Mouse (Mus musculus): Measurements from ENCODE around the gene Gzma.

Gene Gzma

DNA sequence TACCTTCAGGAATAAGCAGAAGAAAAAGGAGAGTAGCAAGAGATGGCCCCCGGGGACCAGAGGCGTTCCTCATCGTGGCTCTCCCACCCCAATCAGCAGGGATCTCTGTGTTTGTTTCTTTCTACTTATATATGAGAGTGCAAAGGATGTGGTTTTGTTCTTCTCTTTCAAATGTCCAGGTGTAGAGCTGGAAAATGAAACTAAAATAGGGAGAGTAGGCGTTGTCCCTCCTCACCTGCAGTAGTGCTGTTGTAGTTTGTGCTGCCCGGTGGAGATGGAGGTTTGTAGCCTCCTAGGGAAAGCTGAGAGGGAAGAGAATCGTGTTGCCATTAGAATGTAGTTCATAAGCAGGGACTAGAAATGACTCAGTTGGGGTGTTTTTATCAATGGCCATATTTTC is at the start of gene Gzma:
TSS of gene Gzma (minus strand) at position 103 of the 400 bp plus-strand sequence.
- no peak for DNase-seq

DNA sequence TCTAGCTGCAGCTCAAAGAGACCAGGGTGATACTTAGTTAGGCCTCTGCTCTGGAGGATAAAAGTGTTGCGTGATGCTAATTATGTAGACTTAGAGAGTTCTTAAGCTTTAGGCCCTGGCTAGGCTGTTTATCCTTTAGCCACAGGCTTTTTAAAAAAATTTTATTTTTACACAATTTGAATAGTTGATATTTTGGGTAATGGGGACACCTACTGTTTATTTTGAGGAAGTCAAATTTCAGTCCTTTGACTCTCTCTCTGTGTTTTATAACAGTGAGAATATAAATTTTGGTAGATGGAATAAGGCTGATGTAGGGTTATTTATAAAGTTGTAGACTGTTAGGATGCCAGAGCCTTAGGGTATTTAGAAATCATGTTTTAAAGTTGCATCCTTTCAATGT is 38.8 kb upstream of the Gzma start:
- no peak for DNase-seq

DNA sequence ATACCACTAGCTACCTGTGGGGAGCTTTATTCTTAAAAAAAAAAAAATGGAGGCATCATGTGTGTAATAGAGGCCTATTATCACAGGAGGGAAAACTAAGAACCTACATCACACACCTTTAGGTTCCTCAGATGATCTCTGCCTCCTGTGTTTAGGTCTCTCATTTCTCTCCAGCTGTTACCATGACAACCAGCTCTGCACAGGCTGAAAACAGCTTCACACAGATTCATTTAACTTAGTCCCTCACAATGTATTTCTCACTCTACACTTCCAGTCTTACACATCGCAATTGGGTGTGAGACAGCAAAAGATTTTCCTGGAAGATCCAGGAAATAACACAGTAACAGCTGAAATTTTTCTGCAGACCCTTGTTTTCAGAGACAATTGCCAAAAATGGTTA is 29.2 kb upstream of the Gzma start:
- no peak for DNase-seq

DNA sequence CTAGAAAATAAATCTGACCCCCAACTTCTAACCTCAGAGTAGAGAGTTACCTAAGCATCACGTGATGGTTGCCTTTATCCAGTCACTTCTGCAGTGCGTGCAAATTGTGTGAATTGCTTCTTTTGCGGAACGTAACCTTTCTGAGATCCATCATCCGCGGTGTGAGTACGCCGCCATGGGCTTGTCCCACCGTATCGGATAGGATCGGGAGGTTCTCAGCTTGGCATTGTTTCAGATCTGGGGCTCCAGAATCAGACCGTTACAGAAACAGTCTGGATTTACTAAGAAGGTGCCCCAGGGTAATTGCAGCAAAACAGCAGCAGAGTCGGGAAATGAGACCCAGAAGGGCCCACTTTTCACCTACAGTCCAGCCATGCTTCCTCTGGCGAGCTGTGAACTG is 20.5 kb upstream of the Gzma start:
- DNase-seq = no peak

DNA sequence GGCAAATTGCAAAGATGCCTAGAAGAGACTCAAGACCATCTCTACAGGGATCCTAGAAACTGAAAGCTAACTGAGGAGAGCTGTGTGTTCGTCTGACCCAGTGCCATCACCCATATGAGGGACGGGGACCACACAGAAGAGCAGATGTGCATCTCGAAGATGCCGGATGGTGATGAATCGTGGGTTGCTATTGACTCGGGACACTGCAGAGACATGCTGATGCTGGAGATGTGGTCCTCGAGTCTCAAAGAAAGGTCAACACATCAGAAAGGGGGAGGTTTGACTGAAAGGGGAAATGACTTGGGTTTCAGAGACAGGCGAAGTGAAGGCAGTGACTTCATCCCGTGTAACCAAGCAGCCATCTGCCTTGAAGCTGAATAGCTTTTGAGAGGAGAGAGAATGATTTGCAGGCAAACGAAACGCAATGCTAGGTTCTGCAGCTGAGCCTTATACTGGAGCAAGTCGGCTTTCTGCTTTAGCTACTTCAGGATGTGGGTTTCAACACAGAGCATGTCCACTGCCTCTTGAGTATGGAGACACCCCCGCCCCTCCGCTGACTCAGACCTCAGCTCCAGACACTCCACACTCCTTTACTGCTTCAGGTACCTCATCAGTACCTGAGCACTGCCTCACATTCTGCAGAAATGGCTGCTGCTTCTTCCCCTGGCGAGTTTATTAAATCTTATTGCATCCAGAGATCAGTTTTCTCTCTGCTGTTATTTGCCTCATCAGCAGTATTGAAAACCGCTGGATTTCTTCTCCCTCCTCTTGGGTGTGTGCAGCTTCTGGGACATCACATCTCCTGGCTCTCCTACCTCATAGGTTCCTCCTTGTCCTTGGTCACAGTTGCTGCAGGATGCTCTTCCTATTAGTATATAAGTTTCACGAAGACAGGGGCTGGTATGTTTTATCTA is 19.8 kb upstream of the Gzma start:
- DNase-seq = no peak

DNA sequence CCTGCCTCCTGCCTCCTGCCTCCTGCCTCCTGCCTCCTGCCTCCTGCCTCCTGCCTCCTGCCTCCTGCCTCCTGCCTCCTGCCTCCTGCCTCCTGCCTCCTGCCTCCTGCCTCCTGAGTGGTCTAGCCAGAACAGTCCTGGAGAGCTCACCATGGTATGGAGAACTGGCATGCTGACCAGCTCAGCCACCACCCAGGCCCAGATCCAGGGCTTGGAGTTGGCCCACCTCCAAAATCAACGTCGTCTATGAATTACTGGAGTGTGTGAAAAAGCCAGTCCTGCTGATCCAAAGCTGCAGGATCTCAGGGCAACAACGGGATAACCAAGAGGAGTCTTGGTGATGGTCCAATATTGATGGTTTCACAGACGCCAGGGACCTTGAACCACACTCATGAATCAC is 18.2 kb upstream of the Gzma start:
- DNase-seq = no peak

DNA sequence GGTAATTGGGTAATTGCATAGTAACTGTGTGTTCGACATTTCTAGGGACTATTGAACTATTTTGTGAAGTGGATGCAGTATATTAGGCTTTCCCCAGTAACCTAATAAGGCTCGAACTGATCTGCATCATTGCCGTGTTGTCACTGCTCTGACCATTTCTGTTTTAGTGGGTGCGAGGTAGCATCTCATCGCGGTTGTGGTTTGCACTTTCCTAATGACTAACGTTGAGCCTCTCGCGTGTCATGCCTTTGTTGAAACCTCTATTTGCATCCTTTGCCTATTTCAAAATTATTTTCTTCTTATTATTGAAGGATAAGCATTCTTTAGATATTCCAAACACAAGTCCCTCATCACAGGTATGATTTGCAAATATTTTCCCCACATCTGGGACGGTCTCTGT is 4.0 kb upstream of the Gzma start:
- no peak for DNase-seq

DNA sequence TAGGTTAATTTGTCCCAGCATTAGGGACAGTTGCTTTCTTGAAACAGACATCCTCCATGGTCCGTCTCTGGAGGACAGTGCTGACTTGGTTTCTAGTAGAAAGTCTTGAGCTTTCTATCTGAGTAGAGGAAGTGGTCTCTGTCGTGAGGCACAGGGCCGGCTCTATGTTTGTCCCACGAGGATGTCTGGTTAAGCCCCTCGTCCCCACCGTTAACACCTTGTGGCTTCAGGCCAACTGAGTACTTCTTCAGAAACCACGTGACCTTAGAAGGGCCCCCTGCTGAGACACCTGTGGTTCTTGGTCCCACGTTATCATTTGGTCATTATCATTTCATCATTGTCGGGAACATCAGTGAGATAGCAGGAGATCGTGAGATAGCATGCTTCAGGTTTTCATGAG is 1.0 kb upstream of the Gzma start:
- no peak for DNase-seq

DNA sequence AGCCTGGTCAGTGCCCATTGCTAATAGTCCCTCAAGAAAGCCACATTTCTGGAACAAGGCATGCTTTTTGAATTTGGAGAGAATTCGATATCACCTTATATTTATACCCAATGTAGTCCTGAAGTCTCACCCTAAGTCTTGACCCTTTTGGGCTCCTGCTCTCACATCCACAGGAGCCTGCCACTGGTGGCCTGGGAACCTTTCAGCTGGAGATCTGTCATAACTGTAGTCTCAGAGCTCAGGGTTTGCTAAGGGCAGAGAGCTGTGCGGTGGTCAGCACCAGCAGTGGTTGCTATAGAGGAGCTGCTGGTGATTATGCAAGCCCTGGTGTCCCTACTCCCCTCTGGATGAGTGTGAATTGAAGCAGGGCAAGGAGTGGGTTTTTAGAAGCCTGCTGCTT is 2.4 kb downstream of the Gzma start:
- no peak for DNase-seq

DNA sequence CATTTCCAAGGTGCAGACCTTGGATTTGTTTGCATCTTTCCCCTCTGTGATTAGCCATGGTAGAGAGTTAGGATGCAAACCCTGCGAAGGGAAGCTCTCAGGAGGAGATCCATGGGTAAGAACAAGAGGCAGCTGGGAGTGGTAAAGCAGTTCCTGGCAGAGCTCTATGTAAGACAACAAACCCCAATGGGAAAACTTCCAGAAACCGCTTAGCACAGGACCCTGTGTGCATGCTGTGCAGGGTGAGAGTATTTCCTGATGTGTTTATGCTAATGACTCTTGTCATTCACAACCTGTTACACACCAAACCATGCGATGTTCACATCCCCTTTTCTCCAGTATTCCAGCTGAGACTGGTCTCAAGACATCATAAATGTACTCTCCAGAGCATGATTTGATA is 3.8 kb downstream of the Gzma start:
- DNase-seq = no peak

DNA sequence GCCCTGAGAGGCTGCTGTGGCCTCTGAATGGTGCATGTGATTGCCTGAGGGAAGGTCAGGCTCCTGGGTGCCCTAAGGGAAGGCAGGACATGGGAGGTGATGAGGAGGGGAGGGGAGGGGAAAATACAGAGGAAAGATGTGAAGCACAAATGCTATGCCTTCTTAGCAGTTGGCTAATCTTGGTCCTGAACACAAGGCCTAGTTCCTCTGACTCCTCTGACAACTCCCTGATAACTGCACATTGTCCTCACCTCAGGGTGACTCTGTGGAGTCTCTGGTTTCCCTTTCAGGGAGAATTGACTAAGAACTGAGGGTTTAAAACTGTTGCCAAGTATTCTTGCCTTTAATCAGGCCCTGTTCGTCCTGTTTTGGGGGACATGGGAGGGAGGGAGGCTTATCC is 6.2 kb downstream of the Gzma start:
- DNase-seq = no peak

DNA sequence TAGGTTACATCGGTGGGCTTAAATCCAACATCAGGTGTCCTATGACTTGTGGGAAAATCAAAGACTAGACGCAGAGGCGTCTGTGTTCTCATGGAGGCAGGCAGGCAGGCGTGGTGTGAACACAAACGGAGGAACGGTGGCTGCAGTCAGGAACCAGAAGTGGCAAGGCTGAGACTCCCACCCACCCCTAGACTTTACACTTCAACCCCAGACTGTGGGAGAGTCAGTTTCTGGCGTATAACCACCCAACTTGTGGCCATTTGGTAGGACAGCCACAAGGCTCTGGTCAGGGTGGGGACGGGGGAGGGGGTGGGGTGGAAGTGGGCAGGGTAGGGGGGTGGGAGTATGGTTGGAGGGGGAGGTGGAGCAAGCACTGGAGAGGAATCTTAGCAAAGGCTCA is 10.3 kb downstream of the Gzma start:
- no peak for DNase-seq

DNA sequence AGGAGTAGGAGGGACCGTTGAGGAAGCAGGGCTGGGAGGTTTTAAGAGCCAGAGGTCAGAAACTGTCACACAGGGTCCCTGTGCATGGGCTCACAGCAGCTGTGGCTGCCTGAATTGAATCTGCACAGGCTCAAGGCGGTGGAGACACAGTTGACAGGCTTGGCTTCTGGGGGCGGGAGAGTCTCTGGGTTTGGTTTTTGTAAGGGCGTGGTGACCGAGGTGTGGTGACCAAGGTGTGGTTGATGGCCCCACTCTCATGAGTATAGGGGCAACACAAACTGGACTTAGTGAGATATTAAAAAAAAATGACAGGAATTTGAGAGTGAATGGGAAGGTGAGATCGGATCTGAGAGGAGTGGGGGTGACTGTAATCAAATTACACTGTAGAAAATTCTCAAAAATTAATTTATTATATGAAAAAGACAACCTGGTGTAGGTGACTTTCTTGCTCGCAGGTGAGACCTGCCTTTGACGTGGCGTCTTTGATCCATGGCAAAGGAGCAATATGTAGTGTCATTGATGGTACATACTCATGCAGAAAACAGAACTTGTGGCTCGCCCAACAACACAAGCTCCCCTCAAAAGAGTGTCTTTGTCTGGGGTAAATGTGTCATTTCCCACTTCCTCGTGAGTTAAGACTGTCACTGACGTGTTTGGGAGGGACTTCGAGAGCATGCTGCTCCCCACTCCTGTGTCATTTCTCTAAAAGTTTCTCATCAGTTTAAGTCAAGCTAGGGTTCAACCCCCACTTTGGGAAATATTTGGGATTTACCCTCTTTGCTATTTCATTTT is 13.4 kb downstream of the Gzma start:
- DNase-seq = no peak

DNA sequence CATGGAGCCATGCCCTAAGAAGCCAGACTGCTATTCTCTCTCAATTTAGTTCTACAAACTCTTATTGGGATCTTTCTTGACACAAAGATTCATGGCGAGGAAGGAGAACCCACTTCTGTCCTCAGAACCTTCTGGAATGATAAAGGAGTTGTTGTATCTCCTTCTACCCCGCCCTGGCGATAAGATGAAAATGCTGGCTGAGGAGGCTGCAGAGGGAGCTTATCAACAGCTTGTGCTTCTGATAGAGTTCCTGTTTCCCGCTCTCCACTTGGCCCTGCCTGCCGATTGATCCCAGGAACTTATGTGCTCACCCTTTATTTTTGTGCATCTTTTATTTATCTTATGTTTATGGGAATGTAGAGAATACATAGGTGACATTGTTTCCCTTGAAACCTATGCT is 16.0 kb downstream of the Gzma start:
- no peak for DNase-seq

DNA sequence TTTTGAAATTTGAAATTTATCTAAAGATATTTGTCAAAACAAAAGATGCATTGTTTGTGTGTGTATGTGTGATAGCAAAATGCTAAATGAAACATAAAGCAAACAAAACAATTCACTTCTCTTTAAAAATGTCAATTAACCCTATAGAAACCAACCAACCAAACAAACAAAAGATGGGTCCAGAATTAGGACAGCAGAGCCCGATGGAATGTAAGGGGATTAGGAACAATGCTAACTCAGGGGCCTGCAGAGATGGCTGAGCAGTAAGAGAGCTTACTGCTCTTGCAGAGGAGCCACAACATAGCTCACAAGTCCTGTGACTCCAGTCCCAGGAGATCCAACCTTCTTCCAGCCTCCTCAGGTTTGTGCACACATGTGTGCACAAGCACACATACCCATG is 18.7 kb downstream of the Gzma start:
- no peak for DNase-seq

DNA sequence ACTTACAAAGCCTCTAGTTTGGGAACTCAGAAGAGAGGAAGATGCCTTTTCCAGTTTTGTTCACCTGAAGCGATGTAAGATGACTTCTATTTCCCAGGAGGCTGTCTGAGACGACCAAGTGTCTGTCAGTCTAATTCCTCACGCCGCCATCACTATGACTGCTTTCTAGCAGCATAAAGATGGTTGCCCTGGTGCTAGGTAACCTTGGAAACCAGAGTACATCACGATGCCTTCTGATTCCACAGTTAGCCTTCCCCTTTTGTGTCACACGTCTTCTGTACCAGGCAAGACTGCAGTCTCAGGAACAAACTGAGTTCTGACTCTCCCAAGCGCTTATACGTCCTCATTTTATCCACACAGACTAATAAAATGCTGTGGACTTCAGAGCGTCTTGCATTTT is 21.8 kb downstream of the Gzma start:
- no peak for DNase-seq

DNA sequence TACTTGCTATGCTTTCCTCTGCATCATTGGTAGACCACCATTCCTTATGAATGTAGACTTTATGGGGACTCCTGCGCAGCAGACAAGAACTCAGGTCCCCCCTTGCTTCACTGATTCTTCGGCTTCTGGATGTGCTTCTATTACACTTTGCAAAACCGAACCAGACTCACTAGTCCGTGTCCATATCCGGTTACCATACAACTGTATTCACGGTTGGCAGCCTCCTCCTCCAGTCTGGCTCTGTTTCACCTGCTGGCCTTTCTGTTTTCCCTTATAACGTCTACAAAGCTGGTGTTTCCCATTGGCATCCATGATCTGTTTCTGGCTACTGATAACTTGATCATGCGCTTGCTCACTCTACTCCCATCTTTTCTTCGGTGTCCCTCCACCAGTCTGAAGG is 36.2 kb downstream of the Gzma start:
- no peak for DNase-seq

DNA sequence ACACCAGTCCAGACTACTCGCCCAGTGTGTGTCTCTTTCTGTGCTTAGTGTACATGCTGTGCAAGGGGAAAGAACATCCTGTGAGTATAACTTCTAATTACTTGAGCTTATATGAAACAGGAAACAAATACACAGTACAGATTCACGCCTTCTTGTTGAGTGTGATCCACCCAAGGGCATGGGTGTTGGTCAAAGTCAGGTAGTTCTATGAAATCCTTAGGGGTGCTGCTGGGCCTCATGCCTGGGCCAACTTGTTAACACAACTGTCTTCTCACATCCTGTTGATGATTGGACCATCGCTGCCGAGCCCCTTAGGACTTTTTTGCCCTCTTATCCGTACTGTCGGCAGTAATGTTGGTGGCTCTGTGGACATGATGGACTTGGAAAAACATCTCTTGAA is 39.0 kb downstream of the Gzma start:
- no peak for DNase-seq

DNA sequence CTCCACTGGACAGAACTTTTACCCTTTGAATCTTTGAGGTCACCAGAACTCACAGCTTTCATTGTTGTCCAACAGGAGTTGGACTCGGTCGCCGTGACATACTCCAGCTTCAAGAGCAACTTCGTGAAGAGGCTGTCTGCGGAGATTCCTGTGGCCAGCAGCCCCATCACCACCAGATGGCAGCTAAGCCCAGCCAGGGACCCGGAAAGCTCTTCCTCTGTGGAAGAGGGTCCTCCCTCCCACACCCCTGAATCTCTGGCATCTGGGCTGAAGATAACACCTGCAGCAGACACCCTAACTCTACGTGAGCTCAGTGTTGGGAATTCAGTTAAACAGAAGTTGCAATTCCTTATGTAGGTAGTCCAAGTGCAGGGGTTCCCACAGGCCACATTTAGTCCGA is 45.0 kb downstream of the Gzma start:
- no peak for DNase-seq

DNA sequence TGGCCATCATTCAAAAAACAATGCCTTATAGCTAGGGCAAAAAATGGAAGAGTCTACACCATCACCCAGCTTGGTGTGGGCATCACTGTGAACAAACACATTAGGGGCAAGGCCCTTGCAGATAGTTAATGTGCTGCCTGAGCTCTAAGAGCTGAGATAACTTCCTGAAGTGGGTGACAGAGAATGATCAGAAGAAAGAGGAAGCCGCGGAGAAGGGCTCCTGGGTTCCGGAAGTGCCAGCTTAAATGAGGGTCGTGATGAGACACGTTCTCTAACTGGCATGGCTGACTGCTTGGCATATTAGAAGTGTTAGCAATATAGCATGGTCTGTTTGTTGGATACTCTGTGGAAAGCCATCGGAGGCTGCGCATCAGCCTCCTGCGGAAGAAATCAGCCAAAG is 46.6 kb downstream of the Gzma start:
- DNase-seq = no peak

DNA sequence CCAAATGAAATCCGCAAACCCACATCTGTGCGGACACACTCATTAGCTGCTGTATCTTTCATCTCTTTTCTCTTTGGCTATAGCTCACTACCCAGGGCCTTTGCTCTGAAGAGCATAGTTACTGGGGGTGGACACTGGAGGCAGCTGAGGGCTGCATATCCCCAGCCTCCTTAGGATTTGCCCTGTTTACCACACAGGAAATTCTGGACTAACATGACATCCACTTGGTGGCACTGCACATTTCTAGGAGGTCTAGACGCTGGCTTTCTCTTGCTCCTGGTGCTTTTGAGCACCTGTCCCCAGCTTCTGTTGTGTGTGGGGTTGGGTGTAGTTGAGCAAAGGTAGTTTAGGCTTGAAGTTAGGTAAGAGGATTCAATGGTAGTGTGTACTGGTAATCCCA is 53.1 kb downstream of the Gzma start:
- DNase-seq = no peak

DNA sequence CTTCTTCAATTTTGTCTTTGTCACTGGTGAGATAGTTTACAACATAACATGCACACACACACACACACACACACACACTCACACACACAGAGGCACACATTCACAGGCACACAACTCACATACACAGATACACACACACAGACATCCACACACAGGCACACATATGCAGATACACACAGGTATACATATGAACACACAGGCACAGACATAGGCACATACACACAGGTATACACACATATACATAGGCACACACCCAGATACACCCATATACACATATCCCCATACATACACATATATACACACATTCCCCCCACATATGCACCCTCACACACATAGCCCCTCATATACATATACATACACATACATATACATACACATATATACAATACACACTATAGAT is 53.8 kb downstream of the Gzma start:
- DNase-seq = no peak

DNA sequence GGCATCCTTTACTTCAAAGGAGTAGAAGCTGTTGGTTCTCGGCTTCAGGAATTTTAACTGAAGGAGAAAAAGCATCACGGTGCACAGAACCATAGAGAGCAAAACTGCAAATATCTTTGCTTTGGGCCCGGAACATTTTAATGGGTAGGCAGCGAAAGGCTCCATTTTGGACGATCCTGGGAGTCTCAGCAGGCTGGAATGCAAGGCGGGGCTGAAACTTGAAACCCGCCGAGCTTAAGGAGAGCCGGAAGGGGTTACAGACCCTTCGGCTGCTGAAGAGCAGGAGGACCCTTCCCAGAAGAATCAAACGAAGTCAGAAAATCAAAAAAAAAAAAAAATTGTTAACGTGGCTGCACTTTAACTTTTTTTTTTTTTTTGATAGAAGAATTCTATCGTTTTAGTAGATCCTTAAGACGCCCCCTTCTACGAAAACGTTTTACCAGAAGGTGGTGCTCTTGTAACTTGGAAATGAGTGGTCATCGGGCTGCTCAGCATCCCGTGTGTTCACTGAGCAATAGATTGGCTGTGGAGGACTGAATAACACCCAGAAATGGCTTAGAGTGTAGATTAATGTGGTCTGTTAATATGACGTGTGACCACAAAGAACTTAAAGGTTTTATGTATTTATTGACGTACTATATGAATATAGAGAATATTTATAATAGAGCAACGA is 54.4 kb downstream of the Gzma start, which contains the start of gene Gpx8:
TSS of gene Gpx8 (minus strand) at position 200 of the 673 bp plus-strand sequence.
- no peak for DNase-seq

All from cerebellum, adult 11 months (tissue).